Mouse (Mus musculus) liver, postnatal 0 days (tissue): ENCODE measurements around the gene Patl2.

Source experiments
- CTCF ChIP-seq: sonication (generic); IDR thresholded peaks from 2 replicates; pipeline ENCODE4 v1.5.1; 2016; ENCODE audit warnings: antibody characterized with exemption, low read depth
- EP300 ChIP-seq: IDR thresholded peaks from 2 replicates; pipeline ENCODE4 v1.6.1; 2016; ENCODE audit warnings: antibody characterized with exemption, low read depth, mild to moderate bottlenecking

DNA sequence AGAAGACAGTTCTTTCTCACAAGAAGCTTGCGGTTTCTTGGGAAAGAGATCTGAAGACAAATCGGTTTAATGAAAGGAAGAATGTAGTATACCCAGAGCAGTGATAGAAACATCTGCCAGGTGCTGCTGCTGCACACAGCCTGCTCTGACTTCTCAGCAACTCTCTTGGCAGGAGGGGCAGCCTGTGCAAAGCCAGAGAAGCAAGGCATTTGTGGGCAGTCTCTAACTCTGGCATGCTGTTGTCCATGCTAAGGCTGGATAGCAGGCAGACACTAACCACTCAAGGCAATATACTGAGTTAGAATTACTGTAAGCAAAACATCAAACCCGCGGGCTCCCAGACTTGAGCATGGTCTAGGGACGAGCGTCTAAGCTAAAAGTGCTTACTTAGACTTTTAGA, 26.3 kb downstream of the Patl2 start:
- TF ChIP-seq CTCF (no peak), EP300 (no peak)
